Comparison of ENCODE assay signal across 37 mouse cellular contexts in the genomic region with DNA sequence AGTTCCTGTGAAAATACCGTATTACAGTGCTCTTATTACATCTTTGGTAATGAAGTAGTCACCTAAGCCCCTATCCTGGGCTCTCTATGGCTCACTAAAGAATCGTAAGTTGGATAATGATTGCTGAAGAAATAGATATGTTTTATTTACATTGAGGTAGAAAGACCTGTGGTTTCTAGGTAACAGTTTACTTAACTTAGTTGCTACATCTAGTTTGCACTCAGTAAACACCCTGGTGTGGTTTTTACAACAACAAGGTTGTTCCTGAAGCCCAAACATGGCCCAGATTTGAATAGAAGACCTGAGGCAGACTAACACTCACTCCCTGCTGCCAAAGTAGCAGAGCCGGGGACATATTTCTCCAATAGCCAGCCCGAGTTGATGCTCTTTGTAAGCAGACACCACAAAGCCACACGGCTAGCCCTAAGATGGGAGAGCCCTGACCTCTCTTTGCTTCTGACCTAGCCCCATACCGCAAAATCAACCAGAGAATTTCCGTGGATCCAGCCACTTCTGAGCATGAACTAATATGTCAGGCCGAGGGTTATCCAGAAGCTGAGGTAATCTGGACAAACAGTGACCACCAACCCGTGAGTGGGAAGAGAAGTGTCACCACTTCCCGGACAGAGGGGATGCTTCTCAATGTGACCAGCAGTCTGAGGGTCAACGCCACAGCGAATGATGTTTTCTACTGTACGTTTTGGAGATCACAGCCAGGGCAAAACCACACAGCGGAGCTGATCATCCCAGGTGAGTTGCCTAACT. TPM values are rescaled to one million over a fixed set of nuclear protein-coding genes. Genes with fewer than 3 reads are reported as not detected.
"Had no signal": no experiment of that assay in that cellular context is flagged by ENCODE, and none has a peak within 500 bp of the region (broad histone marks: within the 10 kb centered on the region; RNA-seq: fewer than 3 reads in every experiment).

No protein-coding gene starts in this region.

- H3K4me1 ChIP-seq: heart, embryonic 12.5 days; hindbrain, embryonic 13.5 days; hindbrain, embryonic 15.5 days; kidney, embryonic 15.5 days; limb, embryonic 10.5 days; limb, embryonic 12.5 days had no signal

- H3K9me3 ChIP-seq: heart, embryonic 12.5 days; hindbrain, embryonic 13.5 days; hindbrain, embryonic 15.5 days; kidney, embryonic 15.5 days; limb, embryonic 10.5 days; limb, embryonic 12.5 days; liver, embryonic 13.5 days; liver, embryonic 15.5 days had no signal

- H3K4me2 ChIP-seq: heart, embryonic 12.5 days; hindbrain, embryonic 13.5 days; hindbrain, embryonic 15.5 days; kidney, embryonic 15.5 days; limb, embryonic 12.5 days; liver, embryonic 13.5 days; liver, embryonic 15.5 days had no signal

- H3K36me3 ChIP-seq: heart, embryonic 12.5 days; hindbrain, embryonic 13.5 days; hindbrain, embryonic 15.5 days; kidney, embryonic 15.5 days; limb, embryonic 10.5 days; limb, embryonic 12.5 days; liver, embryonic 13.5 days; liver, embryonic 15.5 days had no signal

- H3K27ac ChIP-seq: heart, adult 2 months; hindbrain, embryonic 13.5 days; hindbrain, embryonic 15.5 days; hindbrain, postnatal 0 days; kidney, embryonic 15.5 days; kidney, postnatal 0 days; limb, embryonic 10.5 days; limb, embryonic 12.5 days; liver, embryonic 13.5 days; liver, embryonic 15.5 days had no signal

- ATAC-seq: hindbrain, postnatal 0 days; intestine, embryonic 16.5 days had no signal

- DNase-seq: gastrocnemius, postnatal 14 days; gastrocnemius, postnatal 36 days; heart, adult 11 months; heart, adult 2 months; heart, postnatal 14 days; heart, postnatal 36 days; kidney, adult 11 months; kidney, adult 2 months; kidney, adult 9 months; kidney, postnatal 14 days; kidney, postnatal 36 days; layer of hippocampus, adult 9-11 months; layer of hippocampus, postnatal 36 days; liver, embryonic 13.5 days had no signal

- H3K27me3 ChIP-seq: heart, embryonic 12.5 days; hindbrain, embryonic 13.5 days; hindbrain, embryonic 15.5 days; kidney, embryonic 15.5 days; limb, embryonic 12.5 days; liver, embryonic 13.5 days; liver, embryonic 15.5 days had no signal

- H3K9ac ChIP-seq: heart, embryonic 12.5 days; hindbrain, embryonic 13.5 days; hindbrain, embryonic 15.5 days; kidney, embryonic 15.5 days; limb, embryonic 12.5 days; liver, embryonic 13.5 days; liver, embryonic 15.5 days had no signal

- H3K4me3 ChIP-seq: heart, adult 2 months; heart, embryonic 12.5 days; hindbrain, embryonic 13.5 days; hindbrain, embryonic 15.5 days; kidney, embryonic 15.5 days; limb, embryonic 10.5 days; limb, embryonic 12.5 days; liver, embryonic 13.5 days; liver, embryonic 15.5 days had no signal

RNA-seq across cellular contexts. Expression of gene Pdcd1lg2, which starts 30.7 kb away (rescaled TPM):
- total RNA-seq: gastrocnemius, adult 18-20 months; gastrocnemius, adult 8-10 months; gastrocnemius, postnatal 14 days; gastrocnemius, postnatal 36 days; heart, adult 2 months; heart, postnatal 14 days; heart, postnatal 36 days; layer of hippocampus, adult 18-20 months; layer of hippocampus, postnatal 14 days; layer of hippocampus, postnatal 36 days had no signal
- polyA plus RNA-seq: gonadal fat pad, adult 2 months; heart, embryonic 12.5 days; heart, embryonic 14.5 days; hindbrain, embryonic 11.5 days; hindbrain, embryonic 13.5 days; hindbrain, embryonic 15.5 days; intestine, embryonic 14.5 days; kidney, embryonic 15.5 days; kidney, postnatal 0 days; limb, embryonic 10.5 days; limb, embryonic 12.5 days; limb, embryonic 14.5 days; liver, embryonic 15.5 days had no signal

RNA-seq across cellular contexts. Expression of gene Rln1, which starts 45.6 kb away (rescaled TPM):
- total RNA-seq: gastrocnemius, adult 18-20 months; gastrocnemius, adult 8-10 months; gastrocnemius, postnatal 14 days; gastrocnemius, postnatal 36 days; heart, adult 2 months; heart, postnatal 14 days; heart, postnatal 36 days; hematopoietic stem cell, adult 5-6 weeks had no signal
- polyA plus RNA-seq: gonadal fat pad, adult 2 months; heart, adult 2 months; heart, embryonic 16.5 days; intestine, embryonic 16.5 days; large intestine, adult 2 months; liver, embryonic 13.5 days; liver, embryonic 15.5 days had no signal

RNA-seq across cellular contexts. Expression of gene Insl6, which starts 54.9 kb away (rescaled TPM):
- total RNA-seq: gastrocnemius, adult 18-20 months; gastrocnemius, adult 8-10 months; gastrocnemius, postnatal 36 days; heart, postnatal 36 days; hindbrain, postnatal 0 days; layer of hippocampus, postnatal 36 days; left cerebral cortex, postnatal 14 days had no signal
